Mouse (Mus musculus) forebrain, embryonic 16.5 days (tissue): Measurements from ENCODE around the gene Gli1. TPM values are rescaled to one million over a fixed set of nuclear protein-coding genes. Genes with fewer than 3 reads are reported as not detected.

Experiments
- ATAC-seq: fragments of 200-750 bp; cut with Nextera tagmentation; 2 replicates; pipeline ENCODE4 v1.8.0; 2017; ENCODE audit warnings: mild to moderate bottlenecking, moderate library complexity
- H3K27ac ChIP-seq: fragments of 300-500 bp; sonication (generic); 2 replicates; pipeline ENCODE4 v1.5.1; 2014; ENCODE audit warnings: low read length, control low read depth
- H3K27me3 ChIP-seq: fragments of 300-500 bp; sonication (generic); replicated peaks from 2 replicates; pipeline ENCODE4 v1.6.1; 2014; ENCODE audit warnings: low read length; ENCODE audit not compliant: control insufficient read depth, insufficient read depth
- H3K36me3 ChIP-seq: fragments of 300-500 bp; sonication (generic); 2 replicates; pipeline ENCODE4 v1.6.1; 2014; ENCODE audit not compliant: control insufficient read depth, insufficient read depth
- H3K4me1 ChIP-seq: fragments of 300-500 bp; sonication (generic); replicated peaks from 2 replicates; pipeline ENCODE4 v1.6.1; 2014; ENCODE audit warnings: low read length; ENCODE audit not compliant: control insufficient read depth, insufficient read depth
- H3K4me2 ChIP-seq: fragments of 300-500 bp; sonication (generic); 2 replicates; pipeline ENCODE4 v1.6.1; 2014; ENCODE audit warnings: mild to moderate bottlenecking, low read length, control low read depth
- H3K4me3 ChIP-seq: fragments of 300-500 bp; sonication (generic); replicated peaks from 2 replicates; pipeline ENCODE4 v1.5.1; 2014; ENCODE audit warnings: mild to moderate bottlenecking, low read length, control low read depth
- H3K9ac ChIP-seq: fragments of 300-500 bp; sonication (generic); replicated peaks from 2 replicates; pipeline ENCODE4 v1.6.1; 2014; ENCODE audit warnings: low read depth, low read length, control low read depth
- H3K9me3 ChIP-seq: fragments of 300-500 bp; sonication (generic); 2 replicates; pipeline ENCODE4 v1.6.1; 2016; ENCODE audit warnings: low read length; ENCODE audit not compliant: control insufficient read depth
- WGBS: fragments of 180-500 bp; shearing (Covaris S2); extraction: QIAGEN DNeasy Blood & Tissue Kit; methylation state at CpG from one replicate; pipeline ENCODE4 v1.1.7; 2014; 5-methylcytosine and 5-hydroxymethylcytosine counted together
- polyA plus RNA-seq: library from polyadenylated mRNA; unstranded; fragments of >200 nt; fragmentation: Nextera tagmentation; extraction: Ambion mirVana; gene quantifications from 2 replicates; pipeline ENCODE4 v1.2.1, GENCODE M21; 2015

Gene Gli1
- polyA plus RNA-seq, 1 experiment from 2014 or later: 1.4 TPM

GRCm38 (mm10) chr10:127338930-127339682 lies 2.7 kb downstream of the Gli1 start:
- Histone ChIP-seq H3K27ac (no peak overlapping the region), H3K4me1 (peaks cover 39% of the 10 kb centered on the region), H3K9ac (no peak overlapping the region), H3K27me3 (peaks cover 22% of the 10 kb centered on the region), H3K4me3 (peak overlapping the region; percentile 27), H3K4me2 (peak overlapping the region; percentile 54), H3K36me3 (no peaks in the 10 kb centered on the region), H3K9me3 (no peaks in the 10 kb centered on the region)
- ATAC-seq: peak; percentile 80
- WGBS: under 1% methylated on average over 31 of the region's 31 CpGs

DNA sequence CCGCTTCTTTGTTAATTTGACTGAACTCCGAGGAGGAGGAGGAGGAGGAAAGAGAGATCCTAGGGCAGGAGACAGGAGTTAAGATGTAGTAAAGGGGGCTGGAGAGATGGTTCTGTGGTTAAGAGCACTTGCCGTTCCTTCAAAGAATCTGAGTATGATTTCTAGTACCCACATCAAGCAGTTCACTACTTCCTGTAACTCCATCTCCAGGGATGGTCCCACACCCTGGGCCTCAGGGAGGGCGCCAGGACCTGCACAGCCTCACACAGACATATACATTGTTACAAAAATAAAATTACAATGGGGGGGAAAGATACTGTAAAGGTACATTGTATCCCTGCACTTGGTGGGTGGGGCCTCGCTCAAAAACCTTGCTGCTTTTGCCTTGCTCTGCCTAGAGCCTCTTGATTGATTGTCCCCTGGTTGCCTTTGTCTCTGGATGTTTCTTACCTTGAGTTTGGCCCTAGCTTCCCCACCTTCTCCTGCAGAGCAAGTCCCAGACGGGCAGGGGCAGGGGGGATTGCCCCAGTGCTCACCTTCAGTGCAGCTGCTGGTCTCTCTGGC lies 4.2 kb downstream of the Gli1 start:
- no peaks in the 10 kb centered on the region for H3K36me3 ChIP-seq
- H3K4me2 ChIP-seq: no peak overlapping the region
- peaks cover 22% of the 10 kb centered on the region for H3K27me3 ChIP-seq
- no peak for ATAC-seq
- H3K9me3 ChIP-seq: no peaks in the 10 kb centered on the region
- whole genome bisulfite sequencing: 83% methylated on average over 6 of the region's 6 CpGs
- no peak overlapping the region for H3K27ac ChIP-seq
- peaks cover 39% of the 10 kb centered on the region for H3K4me1 ChIP-seq
- H3K9ac ChIP-seq: no peak overlapping the region
- H3K4me3 ChIP-seq: no peak overlapping the region

GRCm38 (mm10) chr10:127336952-127337351 lies 4.8 kb downstream of the Gli1 start:
- no peak for ATAC-seq
- H3K27me3 ChIP-seq: peaks cover 18% of the 10 kb centered on the region
- H3K27ac ChIP-seq: no peak overlapping the region
- H3K36me3 ChIP-seq: no peaks in the 10 kb centered on the region
- H3K4me3 ChIP-seq: no peak overlapping the region
- 85% methylated on average over 5 of the region's 5 CpGs for WGBS
- H3K4me1 ChIP-seq: peaks cover 36% of the 10 kb centered on the region
- no peaks in the 10 kb centered on the region for H3K9me3 ChIP-seq
- H3K4me2 ChIP-seq: no peak overlapping the region
- no peak overlapping the region for H3K9ac ChIP-seq

GRCm38 (mm10) chr10:127335271-127335670 lies 6.5 kb downstream of the Gli1 start:
- no peaks in the 10 kb centered on the region for H3K9me3 ChIP-seq
- no peak for ATAC-seq
- H3K27me3 ChIP-seq: 0 out of 2 replicates have a peak, but pooled peaks cover 4% of the 10 kb centered on the region
- peaks cover 21% of the 10 kb centered on the region for H3K4me1 ChIP-seq
- WGBS: 76% methylated on average over 1 of the region's 1 CpGs
- H3K9ac ChIP-seq: no peak overlapping the region
- no peak overlapping the region for H3K27ac ChIP-seq
- no peak overlapping the region for H3K4me3 ChIP-seq
- no peak overlapping the region for H3K4me2 ChIP-seq
- H3K36me3 ChIP-seq: no peaks in the 10 kb centered on the region

GRCm38 (mm10) chr10:127333152-127333551 lies 8.6 kb downstream of the Gli1 start:
- H3K9me3 ChIP-seq: no peaks in the 10 kb centered on the region
- 72% methylated on average over 5 of the region's 5 CpGs for WGBS
- H3K9ac ChIP-seq: no peak overlapping the region
- peaks cover 12% of the 10 kb centered on the region for H3K27me3 ChIP-seq
- H3K4me3 ChIP-seq: no peak overlapping the region
- H3K27ac ChIP-seq: no peak overlapping the region
- no peaks in the 10 kb centered on the region for H3K36me3 ChIP-seq
- peaks cover 4% of the 10 kb centered on the region for H3K4me1 ChIP-seq
- ATAC-seq: no peak
- H3K4me2 ChIP-seq: no peak overlapping the region

GRCm38 (mm10) chr10:127332211-127332874 lies 9.4 kb downstream of the Gli1 start:
- no peak overlapping the region for H3K27ac ChIP-seq
- H3K4me3 ChIP-seq: peak overlapping the region; percentile 30
- 27% methylated on average over 29 of the region's 31 CpGs for WGBS
- peak overlapping the region; percentile 36; the same call in 1 of the 2 replicates for H3K9ac ChIP-seq
- peak overlapping the region; percentile 46 for H3K4me2 ChIP-seq
- H3K9me3 ChIP-seq: no peaks in the 10 kb centered on the region; the same call in 1 of the 2 replicates
- H3K27me3 ChIP-seq: peaks cover 19% of the 10 kb centered on the region
- peak; percentile 34; the same call in 1 of the 2 replicates for ATAC-seq
- peaks cover 4% of the 10 kb centered on the region for H3K4me1 ChIP-seq
- no peaks in the 10 kb centered on the region for H3K36me3 ChIP-seq

DNA sequence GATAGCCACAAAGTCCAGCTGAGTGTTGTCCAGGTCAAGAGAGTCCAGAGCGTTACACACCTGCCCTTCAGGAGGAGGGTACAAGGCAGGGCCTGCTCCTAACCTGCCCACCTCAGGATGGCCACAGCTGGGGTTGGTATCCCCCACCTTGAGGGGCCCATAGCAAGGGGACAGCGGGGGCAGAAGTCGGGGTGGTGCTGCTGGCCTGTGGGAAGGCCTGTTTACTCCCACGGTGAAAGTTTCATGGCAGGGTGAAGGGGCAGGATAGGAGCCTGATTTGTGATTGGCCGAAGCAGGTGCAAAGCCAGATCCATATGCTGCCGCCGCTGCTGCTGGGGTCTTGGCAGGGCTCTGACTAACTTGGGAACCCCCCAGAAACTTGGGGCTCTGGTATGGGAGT lies 11.6 kb downstream of the Gli1 start:
- H3K4me2 ChIP-seq: no peak overlapping the region
- H3K27ac ChIP-seq: no peak overlapping the region
- no peak overlapping the region for H3K9ac ChIP-seq
- peaks cover 28% of the 10 kb centered on the region for H3K27me3 ChIP-seq
- WGBS: 82% methylated on average over 7 of the region's 7 CpGs
- peaks cover 11% of the 10 kb centered on the region for H3K4me1 ChIP-seq
- H3K4me3 ChIP-seq: no peak overlapping the region
- H3K9me3 ChIP-seq: peaks cover 2% of the 10 kb centered on the region; the same call in 1 of the 2 replicates
- no peak for ATAC-seq
- no peaks in the 10 kb centered on the region for H3K36me3 ChIP-seq

DNA sequence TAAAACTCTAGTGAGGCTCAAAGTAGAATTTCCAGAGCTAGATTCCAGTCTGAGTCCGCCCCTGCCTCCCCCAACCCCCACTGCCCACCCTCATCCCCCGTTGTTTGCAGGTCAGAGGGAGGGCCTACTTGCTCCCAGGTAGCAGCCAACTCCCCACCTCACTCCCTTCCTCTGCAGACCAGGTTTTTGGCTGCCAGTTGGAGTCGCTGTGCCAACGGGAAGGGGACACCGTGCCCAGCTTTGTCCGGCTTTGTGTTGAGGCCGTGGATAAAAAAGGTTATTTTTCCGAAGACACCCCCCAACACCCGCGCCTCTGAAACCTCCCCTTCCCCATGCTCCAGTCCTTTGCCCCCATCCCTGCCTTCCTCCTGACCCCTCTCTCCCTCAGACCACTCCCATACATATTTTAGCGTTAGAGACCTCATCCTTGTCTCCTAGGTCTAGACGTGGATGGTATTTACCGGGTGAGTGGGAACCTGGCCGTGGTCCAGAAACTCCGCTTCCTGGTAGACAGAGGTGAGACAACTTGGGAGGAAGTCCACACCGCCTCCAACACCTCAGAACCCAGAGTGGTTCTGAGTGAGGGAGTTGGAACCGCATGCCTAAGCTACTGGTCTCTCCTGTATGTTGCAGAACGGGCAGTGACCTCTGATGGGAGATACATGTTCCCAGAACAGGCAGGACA lies 14.2 kb downstream of the Gli1 start:
- 41% methylated on average over 18 of the region's 18 CpGs for WGBS
- Histone ChIP-seq H3K36me3 (no peaks in the 10 kb centered on the region), H3K4me3 (no peak overlapping the region), H3K27me3 (peaks cover 43% of the 10 kb centered on the region), H3K4me1 (peaks cover 11% of the 10 kb centered on the region), H3K27ac (no peak overlapping the region), H3K9ac (no peak overlapping the region), H3K4me2 (no peak overlapping the region), H3K9me3 (peaks cover 2% of the 10 kb centered on the region; the same call in 1 of the 2 replicates)
- no peak for ATAC-seq

- 0 out of 2 replicates have a peak overlapping the region, but pooled peaks have one; percentile 12 for H3K9ac ChIP-seq
- no peaks in the 10 kb centered on the region for H3K36me3 ChIP-seq
- H3K4me3 ChIP-seq: peak overlapping the region; percentile 7
- H3K9me3 ChIP-seq: peaks cover 2% of the 10 kb centered on the region; the same call in 1 of the 2 replicates
- H3K27ac ChIP-seq: no peak overlapping the region
- no peak for ATAC-seq
- 4% methylated on average over 29 of the region's 29 CpGs for WGBS
- H3K4me2 ChIP-seq: peak overlapping the region; percentile 39
- peaks cover 43% of the 10 kb centered on the region for H3K27me3 ChIP-seq
- peaks cover 7% of the 10 kb centered on the region for H3K4me1 ChIP-seq
These were observed 14.9 kb downstream of the Gli1 start for GRCm38 (mm10) chr10:127326828-127327227.
